Mouse (Mus musculus) hindbrain, postnatal 0 days (tissue): ENCODE measurements around the gene Ppp1r12b. TPM values are rescaled to one million over a fixed set of nuclear protein-coding genes. Genes with fewer than 3 reads are reported as not detected.

Source experiments
- ATAC-seq: fragments of 200-750 bp; cut with Nextera tagmentation; 2 replicates; pipeline ENCODE4 v1.8.0; 2017; ENCODE audit warnings: mild to moderate bottlenecking, moderate TSS enrichment, moderate library complexity
- DNase-seq: peaks from one replicate; pipeline ENCODE4 v3.0.0-alpha.2; 2015; ENCODE audit warnings: low spot score
- H3K27ac ChIP-seq: fragments of 300-500 bp; sonication (generic); 2 replicates; pipeline ENCODE4 v1.5.1; 2014; ENCODE audit warnings: mild to moderate bottlenecking
- H3K27me3 ChIP-seq: fragments of 300-500 bp; sonication (generic); 2 replicates; pipeline ENCODE4 v1.6.1; 2014; ENCODE audit warnings: low read length, mixed read lengths; ENCODE audit not compliant: insufficient read depth
- H3K36me3 ChIP-seq: fragments of 300-500 bp; sonication (generic); 2 replicates; pipeline ENCODE4 v1.6.1; 2014; ENCODE audit warnings: low read length, mixed read lengths; ENCODE audit not compliant: insufficient read depth
- H3K4me1 ChIP-seq: fragments of 300-500 bp; sonication (generic); 2 replicates; pipeline ENCODE4 v1.6.1; 2014; ENCODE audit warnings: antibody characterized with exemption, low read length, mixed read lengths; ENCODE audit not compliant: insufficient read depth
- H3K4me2 ChIP-seq: fragments of 300-500 bp; sonication (generic); 2 replicates; pipeline ENCODE4 v1.6.1; 2014; ENCODE audit warnings: low read depth, mild to moderate bottlenecking, low read length, moderate library complexity, mixed read lengths
- H3K4me3 ChIP-seq: fragments of 300-500 bp; sonication (generic); 2 replicates; pipeline ENCODE4 v1.5.1; 2014; ENCODE audit warnings: low read length
- H3K9ac ChIP-seq: fragments of 300-500 bp; sonication (generic); replicated peaks from 2 replicates; pipeline ENCODE4 v1.6.1; 2014; ENCODE audit warnings: mild to moderate bottlenecking, low read length, moderate library complexity, mixed read lengths
- H3K9me3 ChIP-seq: fragments of 300-500 bp; sonication (generic); 2 replicates; pipeline ENCODE4 v1.6.1; 2016; ENCODE audit warnings: low read length, mixed read lengths
- CTCF ChIP-seq: IDR thresholded peaks from 2 replicates; pipeline ENCODE4 v1.5.1; 2016; ENCODE audit warnings: antibody characterized with exemption, control low read depth, low read depth
- WGBS: fragments of 180-500 bp; shearing (Covaris S2); extraction: QIAGEN DNeasy Blood & Tissue Kit; methylation state at CpG from one replicate; pipeline ENCODE4 v1.1.7; 2014; 5-methylcytosine and 5-hydroxymethylcytosine counted together
- polyA plus RNA-seq: library from polyadenylated mRNA; unstranded; fragments of >200 nt; fragmentation: Nextera tagmentation; extraction: Ambion mirVana; gene quantifications from 2 replicates; pipeline ENCODE4 v1.2.1, GENCODE M21; 2015
- total RNA-seq: library from RNA; depleted of rRNA; stranded (reverse); fragments of >200 nt; gene quantifications from 2 replicates; pipeline ENCODE4 v1.2.3, GENCODE M21; 2014

The Ppp1r12b gene
- total and polyA plus RNA-seq, 2 experiments from 2014 or later, result 12.9 to 26.6 TPM

DNA sequence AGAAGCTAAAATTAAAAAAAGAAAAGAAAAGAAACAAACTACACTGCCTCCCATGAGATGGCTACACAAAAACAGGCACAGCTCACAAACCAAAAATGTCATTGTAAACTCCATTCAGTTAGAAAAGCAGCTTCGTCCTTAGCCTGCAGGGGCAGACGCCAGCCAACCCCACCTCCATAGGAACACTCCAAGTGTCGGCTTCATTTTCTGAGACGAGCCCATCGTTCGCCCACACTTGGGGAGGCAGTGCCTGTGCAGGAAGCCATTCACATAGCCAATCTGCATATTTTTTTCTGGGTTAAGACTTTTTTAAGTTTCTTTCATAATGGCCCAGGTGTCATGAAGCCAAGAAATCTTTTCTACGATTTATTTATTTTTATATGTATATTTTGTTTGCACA lies 8.2 kb downstream of the Ppp1r12b start:
- no peaks in the 10 kb centered on the region for H3K27me3 ChIP-seq
- H3K4me1 ChIP-seq, result no peaks in the 10 kb centered on the region
- no peaks in the 10 kb centered on the region for H3K9me3 ChIP-seq
- peaks cover 3% of the 10 kb centered on the region; the same call in 1 of the 2 replicates for H3K36me3 ChIP-seq
- TF ChIP-seq CTCF, result no peak
- H3K9ac ChIP-seq, result no peak overlapping the region
- DNase-seq, result no peak
- WGBS, result 79% methylated on average over 7 of the region's 7 CpGs
- no peak for ATAC-seq
- H3K27ac ChIP-seq, result no peak overlapping the region
- no peak overlapping the region for H3K4me2 ChIP-seq
- H3K4me3 ChIP-seq, result no peak overlapping the region

DNA sequence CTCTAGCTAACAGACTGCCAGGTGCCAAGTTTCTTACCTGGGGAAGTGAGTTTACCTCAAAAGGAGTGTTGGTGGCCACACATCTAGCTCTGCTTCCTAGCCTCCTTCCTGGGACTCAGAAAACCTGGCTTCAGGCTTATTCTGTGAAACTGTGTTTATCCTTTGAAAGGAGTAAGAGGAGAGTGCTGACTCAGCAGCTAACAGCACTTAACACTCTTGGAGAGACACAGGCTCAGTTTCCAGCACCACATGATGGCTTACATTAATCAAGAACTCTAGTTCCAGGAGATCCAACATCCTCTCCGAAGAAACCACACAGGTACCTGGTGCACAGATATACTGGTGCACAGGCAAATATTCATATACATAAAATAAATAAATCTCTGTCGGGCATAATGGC lies 12.8 kb downstream of the Ppp1r12b start:
- H3K27me3 ChIP-seq, result no peaks in the 10 kb centered on the region
- ATAC-seq (no peak), DNase-seq (no peak)
- no peak overlapping the region for H3K9ac ChIP-seq
- no peak for TF ChIP-seq CTCF
- no peaks in the 10 kb centered on the region for H3K9me3 ChIP-seq
- H3K4me3 ChIP-seq, result no peak overlapping the region
- H3K4me2 ChIP-seq, result no peak overlapping the region
- 96% methylated on average over 2 of the region's 2 CpGs for WGBS
- peaks cover 3% of the 10 kb centered on the region; the same call in 1 of the 2 replicates for H3K36me3 ChIP-seq
- no peak overlapping the region for H3K27ac ChIP-seq
- no peaks in the 10 kb centered on the region; the same call in 1 of the 2 replicates for H3K4me1 ChIP-seq

DNA sequence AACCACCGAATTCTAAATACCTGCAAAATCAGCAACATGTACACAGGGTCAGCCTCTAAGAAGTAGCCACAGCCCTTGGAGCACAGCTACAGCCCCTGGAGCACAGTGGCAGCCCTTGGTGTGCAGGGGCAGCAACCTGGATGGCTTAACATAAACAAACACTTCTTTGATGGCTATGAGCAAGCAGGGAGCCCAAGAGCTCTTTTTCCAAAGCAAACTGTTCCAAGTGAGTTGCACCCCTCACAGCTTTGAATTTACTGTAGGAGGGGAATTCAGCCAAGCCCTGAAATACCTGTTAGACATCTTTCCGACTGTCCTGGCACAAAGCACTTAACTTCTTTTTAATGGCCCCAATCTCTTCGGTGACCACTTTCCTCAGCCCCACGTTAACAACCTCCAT lies 14.9 kb downstream of the Ppp1r12b start:
- Histone ChIP-seq H3K9me3 (no peaks in the 10 kb centered on the region), H3K27ac (no peak overlapping the region), H3K4me1 (no peaks in the 10 kb centered on the region; the same call in 1 of the 2 replicates), H3K27me3 (no peaks in the 10 kb centered on the region), H3K9ac (no peak overlapping the region), H3K36me3 (no peaks in the 10 kb centered on the region; the same call in 1 of the 2 replicates), H3K4me3 (no peak overlapping the region), H3K4me2 (no peak overlapping the region)
- DNase-seq (no peak), ATAC-seq (no peak)
- TF ChIP-seq CTCF, result no peak
- WGBS, result 70% methylated on average over 4 of the region's 4 CpGs

DNA sequence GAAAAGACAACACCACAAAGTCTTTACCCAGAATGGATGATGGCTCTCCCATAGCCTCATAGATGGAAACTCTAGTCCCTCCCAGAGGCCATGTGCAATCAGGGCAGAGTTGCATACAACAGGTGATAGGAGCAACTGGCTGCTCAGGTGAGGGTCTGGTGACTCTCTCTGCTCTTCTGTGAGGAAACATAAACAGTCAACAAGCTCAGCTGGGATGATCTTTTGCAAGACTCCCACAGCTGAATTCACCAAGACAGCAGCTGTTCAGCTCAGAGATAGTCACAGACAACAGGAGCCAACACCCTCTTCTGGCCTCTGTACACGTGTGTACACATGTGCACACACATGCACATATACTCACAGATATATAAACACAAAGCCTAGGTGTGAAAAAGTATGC lies 17.5 kb downstream of the Ppp1r12b start:
- WGBS, result 86% methylated on average over 1 of the region's 1 CpGs
- Histone ChIP-seq H3K4me1 (no peaks in the 10 kb centered on the region; the same call in 1 of the 2 replicates), H3K27ac (no peak overlapping the region), H3K4me2 (no peak overlapping the region), H3K9ac (no peak overlapping the region), H3K27me3 (no peaks in the 10 kb centered on the region), H3K4me3 (no peak overlapping the region), H3K9me3 (no peaks in the 10 kb centered on the region), H3K36me3 (no peaks in the 10 kb centered on the region)
- DNase-seq (no peak), ATAC-seq (no peak)
- TF ChIP-seq CTCF, result no peak

DNA sequence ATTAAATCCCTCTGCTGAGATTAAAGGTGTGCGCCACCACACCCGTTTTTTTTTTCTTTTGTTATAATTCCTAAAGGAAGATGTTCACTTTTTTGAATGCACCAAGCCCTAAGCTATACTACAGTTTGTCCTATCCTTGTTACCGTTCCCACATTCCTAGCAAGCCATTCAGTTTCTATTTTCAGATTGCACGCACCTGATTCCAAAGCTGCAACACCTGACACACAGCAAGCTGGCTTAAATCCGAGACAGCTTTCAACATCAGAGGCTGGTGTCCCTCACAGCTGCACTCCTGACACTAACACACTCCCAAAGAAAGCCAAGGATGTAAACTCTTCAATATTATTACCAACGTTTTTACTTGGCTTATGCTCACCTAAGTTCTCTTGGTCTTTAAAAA lies 19.4 kb downstream of the Ppp1r12b start:
- H3K4me2 ChIP-seq, result no peak overlapping the region
- H3K4me3 ChIP-seq, result no peak overlapping the region
- DNase-seq (no peak), ATAC-seq (no peak)
- H3K27ac ChIP-seq, result no peak overlapping the region
- H3K27me3 ChIP-seq, result no peaks in the 10 kb centered on the region
- TF ChIP-seq CTCF, result no peak
- WGBS, result 90% methylated on average over 6 of the region's 6 CpGs
- no peaks in the 10 kb centered on the region for H3K36me3 ChIP-seq
- H3K9me3 ChIP-seq, result no peaks in the 10 kb centered on the region
- H3K9ac ChIP-seq, result no peak overlapping the region
- H3K4me1 ChIP-seq, result no peaks in the 10 kb centered on the region; the same call in 1 of the 2 replicates

DNA sequence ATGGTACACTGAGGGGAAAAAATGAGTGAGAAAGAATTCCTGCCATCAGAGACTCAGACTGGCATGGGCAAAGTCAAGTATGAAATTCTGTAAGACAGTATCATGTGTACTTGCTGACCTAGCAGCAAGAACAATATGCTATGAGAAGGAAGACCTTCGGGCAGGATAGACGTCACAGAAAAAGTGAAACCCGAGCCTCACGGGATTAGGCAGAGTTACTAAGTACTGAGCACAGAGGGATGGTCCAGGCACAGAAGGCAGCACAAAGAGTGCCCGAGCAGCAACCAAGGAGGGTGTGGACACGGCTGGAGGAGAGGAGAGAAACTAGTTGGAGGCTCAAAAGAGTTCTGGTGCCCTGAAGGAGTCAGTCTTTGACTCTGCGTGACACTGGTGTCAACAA lies 23.3 kb downstream of the Ppp1r12b start:
- WGBS, result 50% methylated on average over 7 of the region's 7 CpGs
- Histone ChIP-seq H3K27me3 (no peaks in the 10 kb centered on the region), H3K4me3 (no peak overlapping the region), H3K4me1 (no peaks in the 10 kb centered on the region), H3K9me3 (no peaks in the 10 kb centered on the region), H3K9ac (no peak overlapping the region), H3K27ac (no peak overlapping the region), H3K4me2 (no peak overlapping the region), H3K36me3 (no peaks in the 10 kb centered on the region)
- no peak for TF ChIP-seq CTCF
- ATAC-seq, result no peak
- DNase-seq, result no peak

DNA sequence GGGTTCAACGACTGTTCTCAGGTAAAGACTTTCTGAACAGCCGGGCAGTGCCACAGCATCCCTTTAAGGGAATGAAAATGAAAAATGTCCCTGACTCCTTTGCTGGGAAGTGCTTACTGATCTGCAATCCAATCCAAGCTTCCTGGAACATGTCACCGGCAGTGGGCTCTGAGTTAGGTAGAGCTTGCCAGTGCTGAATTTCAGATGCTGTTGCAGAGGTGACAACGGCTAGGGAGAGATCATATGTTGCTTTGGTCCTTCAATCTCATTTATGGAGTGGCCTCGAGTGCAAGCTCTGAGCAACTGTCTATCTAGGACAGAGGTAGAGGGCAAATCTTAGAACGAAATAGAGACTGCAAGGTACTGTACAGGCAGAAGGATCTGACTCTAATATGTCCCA lies 36.7 kb downstream of the Ppp1r12b start:
- H3K9me3 ChIP-seq, result no peaks in the 10 kb centered on the region
- no peak for TF ChIP-seq CTCF
- H3K4me2 ChIP-seq, result no peak overlapping the region
- ATAC-seq (no peak), DNase-seq (no peak)
- WGBS, result 87% methylated on average over 6 of the region's 6 CpGs
- no peaks in the 10 kb centered on the region for H3K4me1 ChIP-seq
- H3K9ac ChIP-seq, result no peak overlapping the region
- no peaks in the 10 kb centered on the region for H3K36me3 ChIP-seq
- H3K27ac ChIP-seq, result no peak overlapping the region
- H3K4me3 ChIP-seq, result no peak overlapping the region
- H3K27me3 ChIP-seq, result no peaks in the 10 kb centered on the region
